Mouse (Mus musculus) spleen, adult 2 months (tissue): ENCODE results near the gene Atp6v0e2.

Source experiments
- CTCF ChIP-seq: fragments of 200-500 bp; IDR thresholded peaks from 2 replicates; pipeline ENCODE4 v1.5.1; 2011; ENCODE audit warnings: mild to moderate bottlenecking, inconsistent platforms; ENCODE audit not compliant: insufficient read depth, insufficient read length, insufficient replicate concordance; ENCODE audit errors: extremely low read depth
- POLR2A ChIP-seq: fragments of 200-500 bp; IDR thresholded peaks from 2 replicates; pipeline ENCODE4 v1.6.1; 2011; ENCODE audit warnings: low read depth, low read length, inconsistent platforms

GRCm38 (mm10) chr6:48565693-48566310, 28.4 kb downstream of the Atp6v0e2 start:
- TF ChIP-seq CTCF (no peak), POLR2A (no peak)
